Mouse (Mus musculus) hindbrain, embryonic 12.5 days (tissue): Measurements from ENCODE around the gene 1810013L24Rik. TPM values are rescaled to one million over a fixed set of nuclear protein-coding genes. Genes with fewer than 3 reads are reported as not detected.
"Not testable (repeated sequence)": the region's sequence is repeated elsewhere in the genome, so short reads cannot be mapped to it uniquely, and the experiment has no call there.

Experiments used
- ATAC-seq: fragments of 200-750 bp; cut with Nextera tagmentation; 2 replicates; pipeline ENCODE4 v1.8.0; 2017; ENCODE audit warnings: moderate TSS enrichment; ENCODE audit not compliant: low FRiP score
- H3K27ac ChIP-seq: fragments of 300-500 bp; sonication (generic); 2 replicates; pipeline ENCODE4 v1.5.1; 2016; ENCODE audit warnings: mild to moderate bottlenecking
- H3K27me3 ChIP-seq: fragments of 300-500 bp; sonication (generic); 2 replicates; pipeline ENCODE4 v1.6.1; 2016; ENCODE audit warnings: mild to moderate bottlenecking
- H3K36me3 ChIP-seq: fragments of 300-500 bp; sonication (generic); 2 replicates; pipeline ENCODE4 v1.6.1; 2016; ENCODE audit warnings: mild to moderate bottlenecking
- H3K4me1 ChIP-seq: fragments of 300-500 bp; sonication (generic); 2 replicates; pipeline ENCODE4 v1.6.1; 2016
- H3K4me2 ChIP-seq: fragments of 300-500 bp; sonication (generic); replicated peaks from 2 replicates; pipeline ENCODE4 v1.6.1; 2016; ENCODE audit warnings: mild to moderate bottlenecking
- H3K4me3 ChIP-seq: fragments of 300-500 bp; sonication (generic); 2 replicates; pipeline ENCODE4 v1.5.1; 2016; ENCODE audit warnings: mild to moderate bottlenecking
- H3K9ac ChIP-seq: fragments of 300-500 bp; sonication (generic); 2 replicates; pipeline ENCODE4 v1.6.1; 2016; ENCODE audit warnings: mild to moderate bottlenecking, moderate library complexity
- H3K9me3 ChIP-seq: fragments of 300-500 bp; sonication (generic); replicated peaks from 2 replicates; pipeline ENCODE4 v1.6.1; 2016; ENCODE audit warnings: mild to moderate bottlenecking
- WGBS: fragments of 180-500 bp; shearing (Covaris S2); methylation state at CpG from one replicate; pipeline ENCODE4 v1.1.7; 2016; 5-methylcytosine and 5-hydroxymethylcytosine counted together
- polyA plus RNA-seq: library from polyadenylated mRNA; unstranded; fragments of >200 nt; fragmentation: Nextera tagmentation; extraction: Ambion mirVana; gene quantifications from 2 replicates; pipeline ENCODE4 v1.2.1, GENCODE M21; 2016

Gene 1810013L24Rik
- polyA plus RNA-seq, 1 experiment from 2014 or later = 45.1 TPM

GRCm38 (mm10) chr16:8869715-8870114 lies 39.8 kb downstream of the 1810013L24Rik start:
- 33% methylated on average over 2 of the region's 2 CpGs for WGBS
- H3K4me2 ChIP-seq = no peak overlapping the region
- no peaks in the 10 kb centered on the region for H3K9me3 ChIP-seq
- H3K9ac ChIP-seq = no peak overlapping the region
- H3K36me3 ChIP-seq = no peaks in the 10 kb centered on the region
- ATAC-seq = peak; percentile 35; the same call in 1 of the 2 replicates
- no peaks in the 10 kb centered on the region for H3K27me3 ChIP-seq
- H3K4me1 ChIP-seq = 0 out of 2 replicates have a peak, but pooled peaks cover 3% of the 10 kb centered on the region
- no peak overlapping the region for H3K4me3 ChIP-seq
- H3K27ac ChIP-seq = no peak overlapping the region

DNA sequence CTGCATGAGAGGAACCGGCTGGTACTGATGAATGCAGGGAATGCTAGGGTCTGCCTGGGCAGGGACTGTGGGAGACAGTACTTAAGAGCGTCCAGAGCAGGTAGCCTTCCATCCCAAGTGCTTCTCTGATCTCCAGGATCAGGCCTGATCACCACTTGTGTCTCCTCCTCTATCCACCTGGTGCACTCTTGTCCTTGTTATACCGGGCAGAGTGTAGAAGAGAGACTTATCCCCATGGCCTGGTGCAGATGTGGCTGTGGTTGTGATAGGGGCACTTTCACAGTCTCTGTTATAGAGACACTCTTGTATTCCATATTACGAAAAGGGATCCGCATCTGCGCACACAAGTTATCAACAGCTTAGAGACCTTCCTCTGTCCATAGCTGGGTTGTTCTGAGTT lies 41.5 kb downstream of the 1810013L24Rik start:
- no peak for ATAC-seq
- Histone ChIP-seq H3K4me3 (no peak overlapping the region), H3K4me2 (no peak overlapping the region), H3K9ac (no peak overlapping the region), H3K4me1 (0 out of 2 replicates have a peak, but pooled peaks cover 3% of the 10 kb centered on the region), H3K27ac (no peak overlapping the region), H3K36me3 (no peaks in the 10 kb centered on the region), H3K9me3 (no peaks in the 10 kb centered on the region), H3K27me3 (no peaks in the 10 kb centered on the region)
- WGBS = 89% methylated on average over 6 of the region's 6 CpGs

DNA sequence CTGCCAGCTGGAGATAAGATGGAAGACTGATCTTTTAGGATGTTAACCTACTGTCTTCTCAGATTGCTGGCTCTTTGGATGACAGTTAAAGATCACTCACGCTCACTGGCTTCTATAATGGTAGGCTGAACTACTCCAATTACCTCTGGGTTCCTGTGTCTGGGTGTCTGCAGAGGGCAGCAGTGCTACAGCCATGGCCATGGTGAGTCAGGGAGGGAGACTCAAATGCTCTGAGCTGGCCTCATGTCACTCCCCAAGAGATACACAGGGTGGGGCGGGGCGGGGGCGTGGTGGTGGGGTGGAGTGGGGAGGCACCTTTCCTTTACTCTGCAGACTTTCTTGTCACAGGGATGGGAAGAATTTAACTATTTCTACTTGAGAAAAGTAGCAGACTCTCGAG lies 42.1 kb downstream of the 1810013L24Rik start:
- Histone ChIP-seq H3K9ac (no peak overlapping the region), H3K4me1 (0 out of 2 replicates have a peak, but pooled peaks cover 3% of the 10 kb centered on the region), H3K36me3 (no peaks in the 10 kb centered on the region), H3K4me2 (no peak overlapping the region), H3K9me3 (no peaks in the 10 kb centered on the region), H3K4me3 (no peak overlapping the region), H3K27ac (no peak overlapping the region), H3K27me3 (no peaks in the 10 kb centered on the region)
- no peak; the same call in 1 of the 2 replicates for ATAC-seq
- WGBS = 43% methylated on average over 5 of the region's 5 CpGs

- H3K27me3 ChIP-seq = no peaks in the 10 kb centered on the region
- no peak overlapping the region for H3K9ac ChIP-seq
- no peak for ATAC-seq
- H3K27ac ChIP-seq = no peak overlapping the region
- no peak overlapping the region for H3K4me3 ChIP-seq
- H3K4me2 ChIP-seq = no peak overlapping the region
- H3K9me3 ChIP-seq = no peaks in the 10 kb centered on the region
- no peaks in the 10 kb centered on the region for H3K36me3 ChIP-seq
- 55% methylated on average over 3 of the region's 3 CpGs for WGBS
- H3K4me1 ChIP-seq = 0 out of 2 replicates have a peak, but pooled peaks cover 3% of the 10 kb centered on the region
Observed at GRCm38 (mm10) chr16:8872486-8872885, 42.6 kb downstream of the 1810013L24Rik start.

DNA sequence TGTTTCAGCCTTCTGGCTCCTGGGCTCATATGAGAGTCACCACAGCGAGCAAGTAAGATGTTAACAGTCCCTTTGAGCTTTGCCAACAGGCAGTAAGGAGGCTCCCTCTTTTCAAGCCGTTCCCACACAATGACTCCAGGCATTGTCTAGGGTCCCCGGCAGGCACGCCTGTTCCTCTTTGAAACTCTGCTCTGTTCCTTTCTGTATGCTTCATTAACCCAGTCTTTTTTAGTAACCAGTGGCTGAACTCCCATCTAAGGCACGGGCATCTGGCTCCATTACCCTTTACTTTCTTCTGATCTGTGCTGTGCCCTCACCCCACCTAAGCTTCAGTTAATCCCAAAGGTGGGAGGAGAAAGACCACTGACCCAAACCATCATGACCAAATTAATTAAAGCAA lies 50.2 kb downstream of the 1810013L24Rik start:
- no peak overlapping the region for H3K4me2 ChIP-seq
- no peaks in the 10 kb centered on the region; the same call in 1 of the 2 replicates for H3K27me3 ChIP-seq
- H3K9me3 ChIP-seq = no peaks in the 10 kb centered on the region; the same call in 1 of the 2 replicates
- H3K4me1 ChIP-seq = peaks cover 5% of the 10 kb centered on the region
- H3K27ac ChIP-seq = no peak overlapping the region
- no peak overlapping the region for H3K9ac ChIP-seq
- no peak overlapping the region for H3K4me3 ChIP-seq
- ATAC-seq = peak; percentile 49; the same call in 1 of the 2 replicates
- 21% methylated on average over 5 of the region's 5 CpGs for WGBS
- H3K36me3 ChIP-seq = no peaks in the 10 kb centered on the region

DNA sequence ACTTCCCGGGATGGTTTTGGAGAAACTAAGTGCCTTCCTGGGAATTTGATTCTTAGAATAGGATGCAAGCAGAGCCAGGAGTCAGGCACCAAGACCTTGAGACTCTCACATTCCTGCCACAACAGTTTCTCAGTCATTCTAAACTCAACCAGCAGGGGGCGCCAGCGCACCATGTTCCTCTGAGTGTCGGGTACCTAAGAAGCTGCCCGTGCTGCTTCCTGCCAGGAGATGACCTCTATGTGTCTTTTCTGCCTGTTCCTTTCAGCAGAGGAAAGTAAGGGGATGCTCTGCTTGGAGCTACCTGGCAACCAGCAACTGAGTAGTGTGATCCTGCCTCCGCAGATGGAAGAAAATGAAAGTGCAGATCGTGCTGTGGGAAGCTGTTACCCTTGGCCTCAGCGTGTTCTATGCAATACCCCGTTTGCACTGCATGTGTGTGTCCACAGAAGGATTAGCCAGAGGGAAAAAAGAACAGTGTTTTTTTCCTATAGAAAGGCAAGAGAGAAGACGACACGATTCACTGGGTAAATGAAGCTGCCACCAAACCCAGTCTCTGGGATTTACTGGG lies 53.9 kb downstream of the 1810013L24Rik start:
- no peak overlapping the region for H3K4me2 ChIP-seq
- no peak overlapping the region for H3K27ac ChIP-seq
- peak; percentile 38; the same call in 1 of the 2 replicates for ATAC-seq
- no peaks in the 10 kb centered on the region for H3K36me3 ChIP-seq
- H3K9me3 ChIP-seq = no peaks in the 10 kb centered on the region; the same call in 1 of the 2 replicates
- no peaks in the 10 kb centered on the region; the same call in 1 of the 2 replicates for H3K27me3 ChIP-seq
- peaks cover 5% of the 10 kb centered on the region for H3K4me1 ChIP-seq
- H3K9ac ChIP-seq = no peak overlapping the region
- WGBS = 40% methylated on average over 11 of the region's 11 CpGs
- no peak overlapping the region for H3K4me3 ChIP-seq

DNA sequence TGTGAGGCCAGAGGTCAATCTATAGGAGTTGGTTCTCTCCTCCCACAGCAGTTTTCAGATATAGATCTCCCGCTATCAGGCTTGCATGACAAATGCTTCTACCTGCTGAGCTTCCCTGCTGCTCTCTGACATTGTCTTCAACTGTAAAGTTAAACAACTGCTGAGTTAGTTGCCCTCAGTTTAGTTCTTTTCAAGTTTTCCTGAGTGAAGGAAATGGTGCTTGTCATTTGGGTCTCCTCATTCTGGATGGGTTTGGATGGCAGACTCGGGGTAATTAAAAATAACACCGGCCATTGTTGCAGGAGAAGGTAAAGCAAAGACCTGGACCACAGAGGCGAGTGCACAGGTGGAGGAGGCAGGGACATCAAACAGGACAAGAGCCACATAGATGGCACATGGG lies 64.3 kb downstream of the 1810013L24Rik start:
- not testable (repeated sequence) for ATAC-seq, H3K27ac ChIP-seq, H3K4me3 ChIP-seq, H3K27me3 ChIP-seq, H3K4me1 ChIP-seq, H3K9ac ChIP-seq, H3K4me2 ChIP-seq, H3K9me3 ChIP-seq, H3K36me3 ChIP-seq
- WGBS = 39% methylated on average over 4 of the region's 4 CpGs

DNA sequence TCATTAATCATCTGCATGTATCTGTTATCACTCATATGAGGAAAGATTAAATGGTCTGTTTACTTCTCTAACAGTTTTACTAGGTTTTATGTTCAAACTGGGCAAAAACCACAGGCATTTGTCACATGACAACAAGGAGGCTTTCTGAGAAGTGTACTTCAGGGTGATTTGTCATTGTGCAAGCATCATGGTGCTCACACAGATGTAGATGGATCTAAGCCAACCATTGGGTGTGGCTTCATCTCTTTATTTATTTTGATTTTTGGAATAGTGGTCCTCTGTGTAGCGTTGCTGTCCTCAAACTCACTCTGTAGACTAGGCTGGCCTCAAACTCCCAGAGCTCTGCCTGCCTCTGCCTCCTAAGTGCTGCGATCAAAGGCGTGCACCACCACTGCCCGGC lies 65.4 kb downstream of the 1810013L24Rik start:
- ATAC-seq = no peak
- Histone ChIP-seq H3K27ac (no peak overlapping the region), H3K36me3 (no peaks in the 10 kb centered on the region), H3K4me2 (no peak overlapping the region), H3K9ac (no peak overlapping the region), H3K4me1 (no peaks in the 10 kb centered on the region), H3K4me3 (no peak overlapping the region), H3K9me3 (no peaks in the 10 kb centered on the region), H3K27me3 (no peaks in the 10 kb centered on the region)
- WGBS = 88% methylated on average over 4 of the region's 4 CpGs

DNA sequence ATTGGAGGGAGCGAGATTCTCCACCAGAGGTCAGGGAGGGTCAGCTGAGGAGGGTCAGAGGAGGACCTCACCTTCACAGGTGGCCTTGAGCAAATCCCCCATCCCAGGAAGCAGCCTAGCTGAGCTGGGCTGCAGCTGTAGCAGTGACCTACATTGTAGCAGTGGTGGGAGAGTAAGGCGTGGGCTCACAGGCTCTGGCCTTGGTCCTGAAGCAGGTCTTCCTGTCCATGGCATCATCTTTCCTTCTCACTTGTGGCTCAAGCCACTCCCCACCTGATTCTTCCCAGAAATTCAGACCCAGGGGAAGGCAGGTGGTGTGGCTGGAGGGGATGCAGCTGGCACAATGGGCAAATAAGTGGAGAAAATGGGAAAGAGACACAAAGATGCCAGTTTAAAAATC lies 76.2 kb downstream of the 1810013L24Rik start:
- not testable (repeated sequence) for H3K9me3 ChIP-seq, H3K4me3 ChIP-seq, ATAC-seq, H3K4me1 ChIP-seq, H3K36me3 ChIP-seq, H3K27me3 ChIP-seq, H3K4me2 ChIP-seq, H3K27ac ChIP-seq, H3K9ac ChIP-seq
- WGBS = 16% methylated on average over 2 of the region's 2 CpGs

Other genes starting within 250 kb of the 1810013L24Rik start
- gene Pmm2, start 192.4 kb upstream of the 1810013L24Rik start, polyA plus RNA-seq = 49.6 and 51.0 TPM in 2 replicates
- gene Tmem186, start 192.4 kb upstream of the 1810013L24Rik start, polyA plus RNA-seq = 22.6 and 23.0 TPM in 2 replicates
- gene Carhsp1, start 157.9 kb upstream of the 1810013L24Rik start, polyA plus RNA-seq = 229 and 234 TPM in 2 replicates
- gene Gm5767, start 149.3 kb upstream of the 1810013L24Rik start, polyA plus RNA-seq = not detected in 2 replicates
- gene Usp7, start 37.8 kb upstream of the 1810013L24Rik start, polyA plus RNA-seq = 32.1 and 34.9 TPM in 2 replicates